Mouse (Mus musculus) C2C12 (cell line): ENCODE data around the gene Phf21a. TPM values are rescaled to one million over a fixed set of nuclear protein-coding genes. Genes with fewer than 3 reads are reported as not detected.

Source experiments
- H3K27me3 ChIP-seq: one replicate; pipeline ENCODE4 v1.6.1; 2011; ENCODE audit not compliant: control insufficient read depth, insufficient read depth, insufficient read length
- H3K36me3 ChIP-seq: one replicate; pipeline ENCODE4 v1.6.1; 2011; ENCODE audit not compliant: control insufficient read depth, insufficient read depth
- H3K4me3 ChIP-seq: one replicate; pipeline ENCODE4 v1.5.1; 2011; ENCODE audit warnings: mild to moderate bottlenecking, control low read depth; ENCODE audit not compliant: poor library complexity, insufficient read depth, severe bottlenecking
- H3K79me2 ChIP-seq: one replicate; pipeline ENCODE4 v1.6.1; 2011; ENCODE audit not compliant: control insufficient read depth, insufficient read depth
- H3K79me3 ChIP-seq: one replicate; pipeline ENCODE4 v1.6.1; 2011; ENCODE audit warnings: low read depth, control low read depth
- H3ac ChIP-seq: one replicate; pipeline ENCODE3; 2011; ENCODE audit warnings: low read depth; ENCODE audit not compliant: control insufficient read depth, insufficient read length
- CEBPB ChIP-seq: IDR thresholded peaks from one replicate; pipeline ENCODE4 v1.6.1; 2011; ENCODE audit warnings: low read depth, mild to moderate bottlenecking, control low read depth, moderate library complexity
- CTCF ChIP-seq: IDR thresholded peaks from one replicate; pipeline ENCODE4 v1.5.1; 2011; ENCODE audit not compliant: control insufficient read depth, insufficient read depth, insufficient read length
- FOSL1 ChIP-seq: IDR thresholded peaks from one replicate; pipeline ENCODE4 v1.8.0; 2011; ENCODE audit warnings: mild to moderate bottlenecking, low read length; ENCODE audit not compliant: poor library complexity, insufficient read depth, severe bottlenecking
- MAX ChIP-seq: IDR thresholded peaks from one replicate; pipeline ENCODE4 v1.6.1; 2011; ENCODE audit warnings: mild to moderate bottlenecking, control low read depth
- MYOD1 ChIP-seq: IDR thresholded peaks from one replicate; pipeline ENCODE4 v1.6.1; 2011; ENCODE audit warnings: low read depth; ENCODE audit not compliant: control insufficient read depth, insufficient read length
- MYOG ChIP-seq: IDR thresholded peaks from one replicate; pipeline ENCODE4 v1.6.1; 2011; ENCODE audit not compliant: control insufficient read depth, insufficient read length; ENCODE audit errors: extremely low read depth
- USF1 ChIP-seq: IDR thresholded peaks from one replicate; pipeline ENCODE4 v1.6.1; 2011; ENCODE audit warnings: low read depth, mild to moderate bottlenecking, control low read depth, moderate library complexity
- polyA plus RNA-seq: library from polyadenylated mRNA; unstranded; fragments of >200 nt; fragmentation: generic; extraction: Trizol; gene quantifications from one replicate; pipeline ENCODE4 v1.2.1, GENCODE M21; 2012; ENCODE audit warnings: missing spikeins

Phf21a gene
- polyA plus RNA-seq, 1 experiment: 8.5 TPM

DNA sequence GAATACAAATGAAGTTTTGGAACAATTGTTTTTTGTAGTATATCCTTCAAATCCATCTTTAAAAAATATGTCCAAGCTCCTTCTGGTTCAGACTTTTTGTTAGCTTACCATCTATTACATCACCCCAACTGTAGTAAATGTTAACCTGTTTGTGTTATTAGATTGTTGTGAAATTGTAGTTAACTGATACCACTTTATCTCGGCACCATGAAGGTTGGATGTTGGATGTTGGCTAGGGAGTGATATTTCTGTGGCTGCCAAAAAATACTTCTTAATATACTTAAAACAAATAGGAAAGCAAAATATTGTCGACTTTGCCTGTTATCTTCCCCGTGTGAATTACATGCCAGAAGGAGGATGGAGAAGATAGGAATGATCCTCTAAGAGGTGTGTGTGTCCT is 184.9 kb downstream of the Phf21a start:
- no peak overlapping the region for H3ac ChIP-seq
- no peaks in the 10 kb centered on the region for H3K79me2 ChIP-seq
- H3K27me3 ChIP-seq: no peaks in the 10 kb centered on the region
- no peaks in the 10 kb centered on the region for H3K36me3 ChIP-seq
- no peaks in the 10 kb centered on the region for H3K79me3 ChIP-seq
- TF ChIP-seq CEBPB (no peak), USF1 (no peak), MYOG (no peak), FOSL1 (no peak), MYOD1 (no peak), MAX (no peak), CTCF (no peak)
- H3K4me3 ChIP-seq: no peak overlapping the region

- no peaks in the 10 kb centered on the region for H3K36me3 ChIP-seq
- no peak overlapping the region for H3ac ChIP-seq
- no peaks in the 10 kb centered on the region for H3K79me2 ChIP-seq
- no peaks in the 10 kb centered on the region for H3K79me3 ChIP-seq
- H3K4me3 ChIP-seq: no peak overlapping the region
- TF ChIP-seq CTCF: no peak
- no peak for TF ChIP-seq CEBPB
- TF ChIP-seq MYOG: no peak
- TF ChIP-seq MYOD1: no peak
- TF ChIP-seq MAX: no peak
- TF ChIP-seq USF1: no peak
- no peak for TF ChIP-seq FOSL1
- no peaks in the 10 kb centered on the region for H3K27me3 ChIP-seq
Observed at GRCm38 (mm10) chr2:92278663-92279062, 185.7 kb downstream of the Phf21a start.

DNA sequence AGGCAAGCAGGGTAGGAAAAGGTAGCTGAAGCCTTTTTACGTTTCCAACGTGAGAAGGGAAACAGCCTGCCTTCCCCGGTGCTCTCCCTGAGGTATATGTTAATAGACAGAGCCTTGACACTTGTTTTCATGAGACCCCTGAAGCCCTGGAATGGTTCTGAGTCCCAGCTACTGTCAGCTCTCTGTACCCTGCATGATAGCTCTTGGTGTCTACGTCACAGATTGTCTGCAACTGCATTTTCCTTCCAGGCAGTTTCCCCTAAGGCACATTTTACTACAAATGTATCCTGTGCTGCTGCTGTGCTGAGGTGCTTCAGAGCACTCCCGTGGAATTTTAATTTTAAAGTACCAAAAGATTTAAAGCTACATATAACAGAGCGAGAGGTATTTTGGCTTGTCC is 186.5 kb downstream of the Phf21a start:
- TF ChIP-seq CEBPB (no peak), MAX (no peak), USF1 (no peak), CTCF (no peak), FOSL1 (no peak), MYOG (no peak), MYOD1 (no peak)
- Histone ChIP-seq H3ac (no peak overlapping the region), H3K79me2 (no peaks in the 10 kb centered on the region), H3K79me3 (no peaks in the 10 kb centered on the region), H3K4me3 (no peak overlapping the region), H3K27me3 (no peaks in the 10 kb centered on the region), H3K36me3 (no peaks in the 10 kb centered on the region)

DNA sequence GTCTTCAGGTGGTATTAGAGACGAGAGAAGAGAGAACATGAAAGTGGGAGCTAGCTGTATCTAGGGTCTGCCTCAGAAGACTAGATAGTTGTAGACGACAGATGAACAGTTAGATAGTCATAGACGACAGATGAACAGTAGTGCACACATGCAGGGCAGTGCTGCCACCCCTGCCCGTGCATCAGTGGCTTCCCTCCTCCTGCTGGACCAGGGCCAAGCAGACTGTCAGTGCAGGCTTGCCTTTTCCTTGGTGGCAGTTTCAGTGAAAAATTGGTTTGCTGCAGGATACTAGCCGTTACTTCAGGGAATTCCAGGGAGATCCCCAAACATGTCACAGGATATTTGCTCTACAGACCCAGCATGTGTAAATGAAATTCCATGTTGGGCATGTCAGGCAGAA is 192.7 kb downstream of the Phf21a start:
- H3K79me2 ChIP-seq: no peaks in the 10 kb centered on the region
- H3K27me3 ChIP-seq: no peaks in the 10 kb centered on the region
- no peak overlapping the region for H3K4me3 ChIP-seq
- no peak overlapping the region for H3ac ChIP-seq
- H3K79me3 ChIP-seq: no peaks in the 10 kb centered on the region
- no peak for TF ChIP-seq MYOG
- TF ChIP-seq MYOD1: no peak
- no peak for TF ChIP-seq FOSL1
- TF ChIP-seq CTCF: no peak
- no peak for TF ChIP-seq MAX
- no peak for TF ChIP-seq CEBPB
- no peak for TF ChIP-seq USF1
- no peaks in the 10 kb centered on the region for H3K36me3 ChIP-seq

GRCm38 (mm10) chr2:92289335-92289734 is 196.4 kb downstream of the Phf21a start:
- no peaks in the 10 kb centered on the region for H3K79me2 ChIP-seq
- no peak overlapping the region for H3ac ChIP-seq
- no peak overlapping the region for H3K4me3 ChIP-seq
- H3K36me3 ChIP-seq: no peaks in the 10 kb centered on the region
- TF ChIP-seq MAX (no peak), FOSL1 (no peak), CTCF (no peak), MYOD1 (no peak), MYOG (no peak), CEBPB (no peak), USF1 (no peak)
- H3K27me3 ChIP-seq: no peaks in the 10 kb centered on the region
- no peaks in the 10 kb centered on the region for H3K79me3 ChIP-seq

DNA sequence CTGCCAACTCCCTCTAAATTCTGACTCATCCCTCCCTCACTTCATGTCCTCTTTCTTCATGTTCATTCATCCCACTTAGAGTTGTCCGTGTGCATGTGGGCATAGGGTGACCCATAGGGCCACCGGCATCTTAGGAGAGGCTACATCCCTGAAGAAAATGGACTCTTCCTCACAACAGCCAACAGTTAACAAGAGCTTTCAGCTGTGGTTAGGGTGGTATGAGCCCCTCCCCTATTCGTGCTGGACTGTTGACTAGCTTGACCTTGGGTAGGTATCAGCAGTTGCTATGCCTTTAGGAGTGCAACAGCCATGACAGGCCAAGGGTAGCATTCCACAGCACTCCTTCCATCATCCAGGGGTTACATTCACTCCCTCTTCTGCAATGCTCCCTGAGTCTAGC is 198.6 kb downstream of the Phf21a start:
- H3K79me3 ChIP-seq: no peaks in the 10 kb centered on the region
- H3K4me3 ChIP-seq: no peak overlapping the region
- no peak for TF ChIP-seq CEBPB
- TF ChIP-seq MAX: no peak

More for the DNA sequence above, 198.6 kb downstream of the Phf21a start:
- H3K27me3 ChIP-seq: no peaks in the 10 kb centered on the region
- no peaks in the 10 kb centered on the region for H3K36me3 ChIP-seq
- no peaks in the 10 kb centered on the region for H3K79me2 ChIP-seq
- H3ac ChIP-seq: no peak overlapping the region
